Mouse (Mus musculus) hematopoietic stem cell, adult 5-6 weeks (primary cell): ENCODE results near the gene Fbxo47. TPM values are rescaled to one million over a fixed set of nuclear protein-coding genes. Genes with fewer than 3 reads are reported as not detected.

Source experiments
- ATAC-seq, 2 experiments: fragments of 125-278 bp in 1 of 2; replicated peaks in 1 of 2; 2 replicates each; pipeline ENCODE4 v1.8.0; 2016 to 2017; ENCODE audit warnings: inconsistent platforms in 2 of 2, mild to moderate bottlenecking in 2 of 2, moderate number of reproducible peaks in 2 of 2, low read depth in 1 of 2, moderate TSS enrichment in 1 of 2; ENCODE audit not compliant: low FRiP score in 2 of 2, poor library complexity in 2 of 2, severe bottlenecking in 2 of 2, insufficient read depth in 1 of 2, low TSS enrichment in 1 of 2
- total RNA-seq: library from RNA; stranded (forward); fragments of 172-1452, 232-1000 nt; gene quantifications from 2 replicates; pipeline ENCODE4 v1.2.3, GENCODE M21; 2017

Gene Fbxo47
- total RNA-seq, 1 experiment from 2014 or later: 0.25 TPM

GRCm38 (mm10) chr11:97808621-97809234 lies 75.2 kb downstream of the Fbxo47 start:
- no peak for ATAC-seq

DNA sequence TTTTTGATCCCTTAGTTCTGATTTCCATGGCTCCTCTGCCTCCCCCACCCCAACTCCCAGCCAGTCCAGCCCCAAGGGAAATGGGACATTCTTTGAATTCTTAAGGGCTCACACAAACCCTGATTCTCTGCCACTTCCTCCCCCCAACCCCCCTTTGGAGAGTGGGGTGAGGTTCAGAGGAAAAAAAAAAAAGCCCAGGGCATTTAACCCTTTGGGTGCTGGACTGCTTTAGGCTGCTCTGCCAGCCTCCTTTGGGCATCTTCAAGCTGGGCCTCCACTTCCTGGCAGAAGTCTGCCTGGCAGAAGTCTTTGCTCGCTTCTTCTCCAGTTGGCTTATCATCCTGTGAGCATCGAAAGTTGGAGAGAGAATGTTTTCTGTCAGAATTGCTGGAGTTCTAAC lies 75.9 kb downstream of the Fbxo47 start:
- no peak for ATAC-seq

DNA sequence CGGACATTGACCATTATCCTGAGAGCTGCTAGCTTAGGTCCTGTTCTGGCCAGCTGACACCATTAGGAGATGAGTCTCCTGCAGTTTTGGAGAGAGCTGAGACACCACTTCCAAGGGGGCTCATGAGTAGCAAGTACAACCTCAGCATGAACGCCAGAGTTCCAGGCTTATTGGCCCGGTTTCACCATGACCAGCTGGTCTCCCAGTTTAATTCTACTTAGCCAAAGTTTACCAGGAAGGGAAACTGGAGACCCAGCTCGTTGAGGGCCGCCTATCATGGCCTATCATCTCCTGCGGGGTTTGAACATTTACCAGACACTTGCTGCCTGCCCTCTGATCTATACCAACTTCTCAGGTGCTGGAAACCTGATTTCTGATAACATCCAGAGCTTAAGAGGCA lies 76.3 kb downstream of the Fbxo47 start:
- no peak for ATAC-seq

DNA sequence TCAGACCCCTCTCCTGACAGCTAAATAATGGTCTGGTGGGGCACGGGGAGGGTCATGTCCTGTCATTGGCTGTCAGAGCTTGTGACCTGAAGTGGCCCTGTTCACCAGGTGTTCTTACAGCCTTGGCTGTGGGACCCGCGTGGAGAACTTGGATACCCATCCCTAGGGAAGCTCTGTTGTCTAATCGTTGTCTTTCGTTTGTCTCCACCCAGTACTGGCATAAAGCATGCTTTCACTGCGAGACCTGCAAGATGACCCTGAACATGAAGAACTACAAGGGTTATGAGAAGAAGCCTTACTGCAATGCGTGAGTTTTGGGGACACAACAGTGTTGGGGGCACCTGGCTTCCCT lies 77.4 kb downstream of the Fbxo47 start:
- ATAC-seq: no peak

- no peak for ATAC-seq
Measured at GRCm38 (mm10) chr11:97805662-97806612, 78.0 kb downstream of the Fbxo47 start.

DNA sequence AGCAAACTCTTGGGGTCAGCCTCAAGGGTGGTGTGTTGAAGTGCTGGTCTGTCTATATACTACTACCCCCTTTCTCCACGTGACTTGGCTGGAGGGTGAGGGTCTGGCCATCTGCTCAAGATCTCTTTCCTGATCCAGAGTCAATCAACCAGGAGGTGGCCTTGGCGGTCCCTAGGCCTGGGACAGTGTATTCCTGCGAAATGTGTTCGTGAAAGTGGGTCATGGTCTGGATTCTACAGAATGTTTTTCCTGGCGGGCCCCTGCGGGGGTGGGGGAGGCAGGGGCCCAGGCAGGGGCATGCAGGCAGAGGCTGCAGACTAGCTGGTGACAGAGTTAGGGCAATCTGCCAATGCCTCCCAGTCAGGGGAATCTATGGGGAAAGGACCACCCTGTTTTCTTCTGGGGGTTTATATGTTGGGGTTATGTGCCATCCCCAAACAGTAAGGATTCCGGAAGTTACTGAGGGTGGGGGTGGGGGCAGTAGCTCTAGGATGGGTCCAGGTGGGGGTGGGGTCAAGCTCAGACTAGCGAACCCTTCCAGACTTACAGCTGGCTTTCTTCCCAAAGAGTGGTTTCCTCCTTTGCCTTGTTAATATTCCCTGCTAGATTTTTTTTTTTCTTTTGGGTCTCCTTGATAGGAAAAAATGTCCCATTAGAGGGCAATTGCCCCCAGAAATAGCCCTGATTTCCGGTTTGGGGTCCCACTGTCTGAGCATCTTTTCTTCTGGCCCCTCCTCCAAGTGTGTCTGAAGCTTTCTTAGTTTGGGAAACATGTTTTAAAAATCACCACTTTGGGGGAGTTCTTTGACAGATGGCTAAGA lies 78.9 kb downstream of the Fbxo47 start:
- ATAC-seq: no peak

DNA sequence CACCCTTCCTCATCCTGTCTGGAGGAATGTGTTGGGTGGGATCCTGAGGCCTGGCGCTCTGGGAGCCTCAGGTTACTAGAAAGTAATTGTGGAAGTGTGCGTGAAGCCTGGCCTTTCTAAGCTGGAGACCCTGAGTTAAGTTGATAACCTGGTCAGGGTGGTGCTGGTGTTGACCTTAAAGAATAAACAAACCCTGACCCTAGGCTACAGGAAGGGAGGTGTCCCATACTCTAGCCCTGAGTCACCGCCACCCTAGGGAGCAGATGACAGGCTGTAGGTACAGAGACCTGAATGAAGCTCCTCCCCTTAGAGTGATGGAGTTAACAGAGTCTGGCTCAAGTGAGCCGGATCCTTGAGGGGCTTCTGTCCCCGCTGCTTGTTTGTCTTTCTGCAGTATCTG lies 80.1 kb downstream of the Fbxo47 start:
- ATAC-seq: no peak

Other genes with a start within 250 kb of the Fbxo47 start
- gene Mllt6, start 220.7 kb downstream of the Fbxo47 start, total RNA-seq: 16.5 and 19.5 TPM in 2 replicates
- gene Cisd3, start 198.3 kb downstream of the Fbxo47 start, total RNA-seq: 4.8 and 9.2 TPM in 2 replicates
- gene Pcgf2, start 183.7 kb downstream of the Fbxo47 start, total RNA-seq: 1.5 and 2.8 TPM in 2 replicates
- 93.0 and 116 TPM in 2 replicates for gene Psmb3, start 180.8 kb downstream of the Fbxo47 start, total RNA-seq
- 42.3 and 81.6 TPM in 2 replicates for gene Pip4k2b, start 139.4 kb downstream of the Fbxo47 start, total RNA-seq
- 18.8 and 23.3 TPM in 2 replicates for gene Cwc25, start 117.6 kb downstream of the Fbxo47 start, total RNA-seq
- 0.69 TPM in 1 of 2 replicates, not detected in the other for gene 1700001P01Rik, start 108.2 kb downstream of the Fbxo47 start, total RNA-seq
- 1,424 and 2,771 TPM in 2 replicates for gene Rpl23, start 101.7 kb downstream of the Fbxo47 start, total RNA-seq
- 220 and 229 TPM in 2 replicates for gene Lasp1, start 85.2 kb downstream of the Fbxo47 start, total RNA-seq
- 0.81 and 1.5 TPM in 2 replicates for gene B230217C12Rik, start 43.4 kb downstream of the Fbxo47 start, total RNA-seq
- gene Plxdc1, start 102.3 kb upstream of the Fbxo47 start, total RNA-seq: 0.56 and 5.5 TPM in 2 replicates
- gene Arl5c, start 112.0 kb upstream of the Fbxo47 start, total RNA-seq: 1.3 and 3.2 TPM in 2 replicates
- 2.9 and 6.9 TPM in 2 replicates for gene Cacnb1, start 138.9 kb upstream of the Fbxo47 start, total RNA-seq
- gene Rpl19, start 142.6 kb upstream of the Fbxo47 start, total RNA-seq: 1,707 and 1,745 TPM in 2 replicates
- gene Stac2, start 169.3 kb upstream of the Fbxo47 start, total RNA-seq: not detected in 2 replicates